34 mouse cellular contexts compared by ENCODE assay signal in the genomic region with DNA sequence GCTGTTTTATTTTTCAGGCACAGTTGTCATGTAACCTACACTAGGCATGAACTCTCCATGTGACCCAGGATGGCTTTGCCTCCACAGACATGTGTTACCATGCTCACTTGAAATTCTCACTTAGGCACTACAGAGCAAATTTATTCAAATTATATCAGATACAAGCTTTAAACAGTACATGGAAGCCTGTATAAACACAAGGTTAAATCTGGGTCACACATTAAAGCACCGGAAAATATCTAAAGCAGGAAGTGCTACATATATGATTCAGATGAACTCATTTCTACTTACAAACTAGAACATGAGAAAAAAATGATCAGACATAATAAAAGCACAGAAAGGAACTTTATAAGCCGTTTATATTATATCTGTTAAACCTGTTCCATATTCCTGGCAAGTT.
"Had no signal": no experiment of that assay in that cellular context is flagged by ENCODE, and none has a peak within 500 bp of the region (broad histone marks: within the 10 kb centered on the region; RNA-seq: fewer than 3 reads in every experiment).

No protein-coding gene starts in this region.

- H3K4me2 ChIP-seq: heart, embryonic 11.5 days; heart, embryonic 12.5 days; heart, embryonic 13.5 days; heart, embryonic 15.5 days; hindbrain, embryonic 12.5 days; hindbrain, embryonic 13.5 days; hindbrain, embryonic 14.5 days; hindbrain, embryonic 15.5 days; intestine, embryonic 15.5 days; kidney, embryonic 15.5 days had no signal

- DNase-seq: heart, postnatal 10 days; heart, postnatal 14 days; heart, postnatal 36 days; heart, postnatal 4 days; kidney, adult 11 months; kidney, adult 18-20 months; kidney, adult 2 months; kidney, adult 8-10 months; kidney, adult 9 months; kidney, postnatal 10 days; kidney, postnatal 14 days; kidney, postnatal 25 days; kidney, postnatal 36 days; kidney, postnatal 4 days; layer of hippocampus, adult 9-11 months; layer of hippocampus, postnatal 36 days had no signal

- H3K4me3 ChIP-seq: heart, embryonic 10.5 days; heart, embryonic 12.5 days; heart, embryonic 13.5 days; heart, embryonic 15.5 days; hindbrain, embryonic 10.5 days; hindbrain, embryonic 12.5 days; hindbrain, embryonic 13.5 days; hindbrain, embryonic 15.5 days; intestine, embryonic 15.5 days; kidney, embryonic 15.5 days; layer of hippocampus, adult 2 months had no signal

- ATAC-seq: hindbrain, embryonic 16.5 days; hindbrain, postnatal 0 days; intestine, embryonic 15.5 days; intestine, embryonic 16.5 days; intestine, postnatal 0 days had no signal

- H3K4me1 ChIP-seq: heart, embryonic 10.5 days; heart, embryonic 15.5 days; hindbrain, embryonic 10.5 days; hindbrain, embryonic 12.5 days; hindbrain, embryonic 13.5 days; hindbrain, embryonic 15.5 days; intestine, embryonic 15.5 days; kidney, embryonic 15.5 days had no signal

- H3K27me3 ChIP-seq: heart, embryonic 12.5 days; heart, embryonic 13.5 days; heart, embryonic 15.5 days; hindbrain, embryonic 12.5 days; hindbrain, embryonic 13.5 days; hindbrain, embryonic 15.5 days; intestine, embryonic 15.5 days; kidney, embryonic 15.5 days had no signal

- H3K9ac ChIP-seq: heart, embryonic 12.5 days; heart, embryonic 13.5 days; heart, embryonic 15.5 days; hindbrain, embryonic 12.5 days; hindbrain, embryonic 13.5 days; hindbrain, embryonic 14.5 days; hindbrain, embryonic 15.5 days; intestine, embryonic 15.5 days; kidney, embryonic 15.5 days had no signal

- H3K27ac ChIP-seq: heart, embryonic 10.5 days; heart, embryonic 13.5 days; heart, embryonic 15.5 days; hindbrain, embryonic 10.5 days; hindbrain, embryonic 12.5 days; hindbrain, embryonic 13.5 days; hindbrain, embryonic 14.5 days; hindbrain, embryonic 15.5 days; hindbrain, postnatal 0 days; intestine, embryonic 15.5 days; kidney, embryonic 15.5 days; kidney, postnatal 0 days; layer of hippocampus, adult 2 months had no signal

- H3K9me3 ChIP-seq: heart, embryonic 10.5 days; heart, embryonic 12.5 days; heart, embryonic 13.5 days; heart, embryonic 15.5 days; hindbrain, embryonic 10.5 days; hindbrain, embryonic 12.5 days; hindbrain, embryonic 13.5 days; hindbrain, embryonic 15.5 days; intestine, embryonic 15.5 days; kidney, embryonic 15.5 days had no signal
